ENCODE assay signal across 20 mouse cellular contexts in the genomic region with DNA sequence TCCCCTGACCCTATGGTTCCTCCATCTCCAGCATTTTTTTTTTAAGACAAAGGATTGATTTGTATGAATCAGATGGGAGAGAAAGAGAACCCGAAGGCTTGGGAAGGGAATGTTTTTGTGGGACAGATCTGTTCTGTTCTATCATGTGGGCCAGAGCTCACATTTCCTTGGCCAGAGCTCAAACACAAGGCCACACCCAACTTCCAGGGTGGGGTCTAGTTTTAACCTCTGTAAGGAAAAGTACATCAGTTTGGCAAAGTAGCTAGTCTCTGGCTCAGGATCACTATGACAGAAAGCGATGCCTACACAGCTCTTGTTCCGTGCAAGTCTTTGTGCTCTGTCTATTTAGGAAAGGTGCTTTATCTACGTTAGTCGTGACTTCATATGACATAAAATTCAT.
DNase-seq lines count a peak whose midpoint lies in the region; ATAC-seq and TF ChIP-seq lines count a peak whose summit lies in the region.
"Had no signal": no experiment of that assay in that cellular context is flagged by ENCODE, and none has a peak within 500 bp of the region (broad histone marks: within the 10 kb centered on the region; RNA-seq: fewer than 3 reads in every experiment).

No protein-coding gene starts in this region.

- no peaks in the 10 kb centered on the region; the same call in 1 of the 2 replicates for H3K4me1 ChIP-seq in heart, embryonic 11.5 days (ENCODE audit: control insufficient read depth, insufficient read depth, low read length)
- H3K4me1 ChIP-seq in intestine, postnatal 0 days (replicated peaks; ENCODE audit: control insufficient read depth, insufficient read depth, low read length), result no peaks in the 10 kb centered on the region
- H3K4me1 ChIP-seq: forebrain, embryonic 13.5 days; hindbrain, embryonic 13.5 days; midbrain, embryonic 12.5 days had no signal

- no peak overlapping the region for H3K4me3 ChIP-seq in heart, embryonic 11.5 days (ENCODE audit: low read depth, low read length)
- no peak overlapping the region for H3K4me3 ChIP-seq in layer of hippocampus, adult 2 months
- no peak overlapping the region for H3K4me3 ChIP-seq in myocyte
- H3K4me3 ChIP-seq in intestine, postnatal 0 days (ENCODE audit: low read depth, low read length), result no peak overlapping the region
- H3K4me3 ChIP-seq: forebrain, embryonic 13.5 days; hindbrain, embryonic 13.5 days; midbrain, embryonic 12.5 days had no signal

- no peak overlapping the region for H3K9ac ChIP-seq in heart, embryonic 11.5 days (ENCODE audit: low read depth, low read length)
- no peak overlapping the region for H3K9ac ChIP-seq in intestine, postnatal 0 days (ENCODE audit: low read depth, low read length)
- H3K9ac ChIP-seq: forebrain, embryonic 13.5 days; hindbrain, embryonic 13.5 days; midbrain, embryonic 12.5 days had no signal

- H3K36me3 ChIP-seq in heart, embryonic 11.5 days (ENCODE audit: control insufficient read depth, insufficient read depth, low read length), result no peaks in the 10 kb centered on the region
- H3K36me3 ChIP-seq in myocyte (ENCODE audit: control insufficient read depth, insufficient read depth), result no peaks in the 10 kb centered on the region
- no peaks in the 10 kb centered on the region for H3K36me3 ChIP-seq in intestine, postnatal 0 days (ENCODE audit: control insufficient read depth, insufficient read depth)
- H3K36me3 ChIP-seq: G1E; hindbrain, embryonic 13.5 days; midbrain, embryonic 12.5 days had no signal

- H3ac ChIP-seq in myocyte (ENCODE audit: control insufficient read depth, insufficient read length), result no peak overlapping the region

- TF ChIP-seq CTCF in layer of hippocampus, adult 2 months (conservative IDR thresholded peaks at IDR 0.05), result no peak
- no peak for TF ChIP-seq CTCF in intestine, postnatal 0 days (IDR thresholded peaks at IDR 0.05; ENCODE audit: low read depth)

- WGBS in heart, embryonic 11.5 days (ENCODE audit: insufficient replicate concordance), result 81% methylated on average over 5 of the region's 5 CpGs
- 88% methylated on average over 5 of the region's 5 CpGs for WGBS in intestine, postnatal 0 days

- no peaks in the 10 kb centered on the region for H3K79me2 ChIP-seq in myocyte (ENCODE audit: control insufficient read depth, insufficient read depth)

- DNase-seq in heart, adult 18-20 months, result peak; percentile 52 to 76
- no peak for DNase-seq in layer of hippocampus, adult 2 months (ENCODE audit: low spot score in 2 of 2)
- DNase-seq in layer of hippocampus, adult 18-20 months (ENCODE audit: low spot score in 2 of 2), result no peak
- DNase-seq in heart, adult 8-10 months (ENCODE audit: low spot score), result peak; percentile 36
- DNase-seq in thymus, adult 18-20 months, result no peak
- DNase-seq: adrenal gland, postnatal 36 days; B cell, adult 2 months; cerebellum, adult 11 months; cerebellum, adult 9-11 months; thymus, postnatal 25 days had no signal

- no peaks in the 10 kb centered on the region for H3K27me3 ChIP-seq in heart, embryonic 11.5 days (ENCODE audit: control insufficient read depth, insufficient read depth, low read length)
- no peaks in the 10 kb centered on the region for H3K27me3 ChIP-seq in myocyte (ENCODE audit: control insufficient read depth, insufficient read depth, insufficient read length)
- no peaks in the 10 kb centered on the region for H3K27me3 ChIP-seq in intestine, postnatal 0 days (replicated peaks; ENCODE audit: control insufficient read depth, insufficient read depth, low read length)
- H3K27me3 ChIP-seq: CH12.LX; forebrain, embryonic 13.5 days; hindbrain, embryonic 13.5 days; midbrain, embryonic 12.5 days; Patski had no signal

- H3K27ac ChIP-seq in heart, embryonic 11.5 days (ENCODE audit: low read depth, low read length), result no peak overlapping the region
- H3K27ac ChIP-seq in layer of hippocampus, adult 2 months, result peak overlapping the region; percentile 43; the same call in 1 of the 2 replicates
- H3K27ac ChIP-seq in intestine, postnatal 0 days (ENCODE audit: low read depth, low read length), result no peak overlapping the region
- H3K27ac ChIP-seq: forebrain, embryonic 13.5 days; hindbrain, embryonic 13.5 days; midbrain, embryonic 12.5 days had no signal

- H3K9me3 ChIP-seq in heart, embryonic 11.5 days (replicated peaks; ENCODE audit: control insufficient read depth, low read length), result no peaks in the 10 kb centered on the region
- no peaks in the 10 kb centered on the region for H3K9me3 ChIP-seq in intestine, postnatal 0 days (ENCODE audit: control insufficient read depth)
- H3K9me3 ChIP-seq: forebrain, embryonic 13.5 days; G1E; hindbrain, embryonic 13.5 days; midbrain, embryonic 12.5 days had no signal

- ATAC-seq in heart, embryonic 11.5 days (replicated peaks; ENCODE audit: insufficient number of reproducible peaks, low FRiP score, low TSS enrichment), result no peak
- ATAC-seq in intestine, postnatal 0 days, result no peak
- ATAC-seq: forebrain, embryonic 13.5 days; lung, postnatal 0 days; Patski had no signal

- no peak overlapping the region for H3K4me2 ChIP-seq in heart, embryonic 11.5 days
- H3K4me2 ChIP-seq in myocyte (ENCODE audit: low read depth), result peak overlapping the region; percentile 38
- no peak overlapping the region for H3K4me2 ChIP-seq in intestine, postnatal 0 days (replicated peaks; ENCODE audit: low read depth)
- H3K4me2 ChIP-seq: forebrain, embryonic 13.5 days; hindbrain, embryonic 13.5 days; midbrain, embryonic 12.5 days had no signal

- TF ChIP-seq POLR2A in myocyte (IDR thresholded peaks at IDR 0.05; ENCODE audit: insufficient read length, low read depth), result no peak

TF ChIP-seq in myocyte, 11 proteins besides CTCF, POLR2A, EP300 and RAD21:
- TF ChIP-seq SRF (IDR thresholded peaks at IDR 0.05; ENCODE audit: control insufficient read depth, insufficient read length, low read depth) (no peak), MYOG (IDR thresholded peaks at IDR 0.05; ENCODE audit: control insufficient read depth in 1 of 3, insufficient read depth in 1 of 3, insufficient read length in 2 of 3, low read depth in 2 of 3) (no peak)

Comparison
In these comparisons a context has a peak if more than half of its experiments do, and no peak if none do; other contexts are left out.
1. DNase-seq: peak in heart, adult 18-20 months (2 of 2) and heart, adult 8-10 months (single experiment); none in layer of hippocampus, adult 2 months (0 of 2), layer of hippocampus, adult 18-20 months (0 of 2) and thymus, adult 18-20 months (0 of 2).